Mouse (Mus musculus) forebrain, embryonic 15.5 days (tissue): Measurements from ENCODE around the gene Abcg2. TPM values are rescaled to one million over a fixed set of nuclear protein-coding genes. Genes with fewer than 3 reads are reported as not detected.

Source experiments
- ATAC-seq: fragments of 200-750 bp; cut with Nextera tagmentation; replicated peaks from 2 replicates; pipeline ENCODE4 v1.8.0; 2017; ENCODE audit warnings: mild to moderate bottlenecking, moderate TSS enrichment, moderate library complexity
- H3K27ac ChIP-seq: fragments of 300-500 bp; sonication (generic); replicated peaks from 2 replicates; pipeline ENCODE4 v1.5.1; 2015; ENCODE audit warnings: mild to moderate bottlenecking, inconsistent platforms
- H3K27me3 ChIP-seq: fragments of 300-500 bp; sonication (generic); 2 replicates; pipeline ENCODE4 v1.6.1; 2015; ENCODE audit warnings: inconsistent platforms
- H3K36me3 ChIP-seq: fragments of 300-500 bp; sonication (generic); 2 replicates; pipeline ENCODE4 v1.6.1; 2015; ENCODE audit warnings: mild to moderate bottlenecking, inconsistent platforms
- H3K4me1 ChIP-seq: fragments of 300-500 bp; sonication (generic); 2 replicates; pipeline ENCODE4 v1.6.1; 2015; ENCODE audit warnings: inconsistent platforms
- H3K4me2 ChIP-seq: fragments of 300-500 bp; sonication (generic); replicated peaks from 2 replicates; pipeline ENCODE4 v1.6.1; 2015; ENCODE audit warnings: mild to moderate bottlenecking, inconsistent platforms
- H3K4me3 ChIP-seq: fragments of 300-500 bp; sonication (generic); 2 replicates; pipeline ENCODE4 v1.5.1; 2015; ENCODE audit warnings: mild to moderate bottlenecking, inconsistent platforms
- H3K9ac ChIP-seq: fragments of 300-500 bp; sonication (generic); replicated peaks from 2 replicates; pipeline ENCODE4 v1.6.1; 2015; ENCODE audit warnings: mild to moderate bottlenecking, inconsistent platforms
- H3K9me3 ChIP-seq: fragments of 300-500 bp; sonication (generic); 2 replicates; pipeline ENCODE4 v1.6.1; 2016; ENCODE audit warnings: inconsistent platforms
- WGBS: fragments of 180-500 bp; shearing (Covaris S2); methylation state at CpG from one replicate; pipeline ENCODE4 v1.1.7; 2015; ENCODE audit warnings: mixed read lengths; 5-methylcytosine and 5-hydroxymethylcytosine counted together
- polyA plus RNA-seq: library from polyadenylated mRNA; unstranded; fragments of >200 nt; fragmentation: Nextera tagmentation; extraction: Ambion mirVana; gene quantifications from 2 replicates; pipeline ENCODE4 v1.2.1, GENCODE M21; 2015

The Abcg2 gene
- polyA plus RNA-seq, 1 experiment from 2014 or later = 31.1 TPM

DNA sequence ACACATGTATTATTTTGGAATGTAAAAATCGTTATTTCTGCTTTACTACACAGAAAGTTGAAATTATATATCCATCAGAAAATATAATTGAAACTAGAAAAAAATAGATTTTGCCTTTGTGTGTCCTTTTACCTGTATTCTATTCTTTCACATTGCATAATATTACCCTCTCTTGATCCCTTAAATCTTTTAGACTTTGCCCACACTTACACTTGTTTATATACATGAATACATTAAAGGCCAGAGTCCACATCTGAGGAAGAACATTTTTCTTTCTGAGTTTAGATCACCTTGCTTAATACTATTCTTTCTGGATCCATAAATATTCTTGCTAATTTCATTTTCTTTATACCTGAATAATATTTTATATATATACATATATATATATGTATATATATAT, 110.4 kb downstream of the Abcg2 start:
- ATAC-seq = no peak
- 87% methylated on average over 1 of the region's 1 CpGs for WGBS

DNA sequence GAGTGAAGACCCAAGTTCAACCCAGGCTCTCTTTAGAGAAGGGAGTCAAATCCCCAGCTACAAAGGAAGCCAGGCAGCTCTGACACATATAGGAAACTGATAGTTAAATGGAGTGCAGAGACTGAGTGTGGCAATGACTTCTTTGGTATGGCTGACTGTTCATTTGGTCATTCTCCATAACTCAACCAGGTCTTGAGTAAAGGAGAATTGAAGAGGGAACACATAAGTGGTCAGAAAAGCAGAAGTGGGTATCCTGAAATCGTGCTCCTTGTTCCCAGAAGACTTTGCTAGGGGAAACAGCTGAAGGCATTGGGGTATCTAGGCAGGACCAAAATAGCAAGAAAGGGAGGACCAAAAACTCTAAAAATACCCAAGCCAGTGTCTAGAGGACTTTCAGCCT, 126.0 kb downstream of the Abcg2 start:
- WGBS = 69% methylated on average over 1 of the region's 1 CpGs
- H3K9me3 ChIP-seq = no peaks in the 10 kb centered on the region
- no peaks in the 10 kb centered on the region for H3K4me1 ChIP-seq
- ATAC-seq = no peak
- no peaks in the 10 kb centered on the region for H3K36me3 ChIP-seq
- H3K9ac ChIP-seq = no peak overlapping the region
- H3K27ac ChIP-seq = no peak overlapping the region
- no peak overlapping the region for H3K4me3 ChIP-seq
- H3K4me2 ChIP-seq = no peak overlapping the region
- H3K27me3 ChIP-seq = no peaks in the 10 kb centered on the region

More for the DNA sequence above, 110.4 kb downstream of the Abcg2 start:
- H3K9me3 ChIP-seq = no peaks in the 10 kb centered on the region
- H3K27ac ChIP-seq = no peak overlapping the region
- no peak overlapping the region for H3K9ac ChIP-seq
- H3K4me3 ChIP-seq = no peak overlapping the region
- H3K27me3 ChIP-seq = no peaks in the 10 kb centered on the region
- H3K4me2 ChIP-seq = no peak overlapping the region
- H3K36me3 ChIP-seq = no peaks in the 10 kb centered on the region
- H3K4me1 ChIP-seq = no peaks in the 10 kb centered on the region

DNA sequence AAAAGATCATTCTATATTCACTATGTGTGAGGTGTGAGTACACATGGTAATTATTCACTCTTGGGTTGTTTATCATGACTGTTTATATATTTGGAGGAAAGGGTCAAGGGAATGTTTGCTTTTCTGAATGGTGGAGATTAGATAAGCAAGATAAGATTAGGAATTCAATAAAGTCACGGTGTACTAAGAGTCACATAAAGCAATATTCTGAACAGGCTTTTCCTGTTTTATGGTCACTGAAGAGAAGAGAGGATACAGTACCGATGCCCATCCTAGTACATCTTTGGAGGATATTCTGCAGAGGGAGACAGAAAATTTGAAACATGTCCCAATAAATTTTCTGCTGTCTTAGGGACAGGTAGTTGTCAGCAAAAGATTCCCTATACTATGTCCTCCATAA, 127.6 kb downstream of the Abcg2 start:
- Histone ChIP-seq H3K27ac (no peak overlapping the region), H3K4me1 (no peaks in the 10 kb centered on the region), H3K9ac (no peak overlapping the region), H3K9me3 (no peaks in the 10 kb centered on the region), H3K36me3 (no peaks in the 10 kb centered on the region), H3K4me2 (no peak overlapping the region), H3K27me3 (no peaks in the 10 kb centered on the region), H3K4me3 (no peak overlapping the region)
- WGBS = 96% methylated on average over 2 of the region's 2 CpGs
- ATAC-seq = no peak

DNA sequence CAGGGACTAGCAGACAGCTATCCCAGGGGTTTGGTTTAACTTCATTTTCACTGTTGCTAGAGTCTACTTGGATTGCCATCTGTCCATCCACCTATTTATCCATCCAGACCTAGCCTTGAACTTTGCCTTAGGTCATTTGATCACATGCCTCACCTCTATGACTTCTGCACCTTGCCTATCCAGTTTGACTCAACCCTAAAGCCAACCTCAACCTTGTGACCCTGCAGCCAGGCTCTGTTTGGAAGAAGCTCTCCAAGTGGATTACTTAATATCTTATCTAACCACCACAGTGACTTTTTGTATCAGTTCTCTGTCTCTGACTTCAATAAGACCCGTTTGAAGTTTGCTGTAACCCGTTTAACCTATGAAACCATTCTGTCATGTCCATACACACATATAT, 149.5 kb downstream of the Abcg2 start:
- Histone ChIP-seq H3K4me3 (no peak overlapping the region), H3K4me1 (no peaks in the 10 kb centered on the region), H3K9me3 (no peaks in the 10 kb centered on the region), H3K27ac (no peak overlapping the region), H3K27me3 (no peaks in the 10 kb centered on the region), H3K9ac (no peak overlapping the region), H3K4me2 (no peak overlapping the region), H3K36me3 (no peaks in the 10 kb centered on the region)
- WGBS = 82% methylated on average over 2 of the region's 2 CpGs
- no peak for ATAC-seq

DNA sequence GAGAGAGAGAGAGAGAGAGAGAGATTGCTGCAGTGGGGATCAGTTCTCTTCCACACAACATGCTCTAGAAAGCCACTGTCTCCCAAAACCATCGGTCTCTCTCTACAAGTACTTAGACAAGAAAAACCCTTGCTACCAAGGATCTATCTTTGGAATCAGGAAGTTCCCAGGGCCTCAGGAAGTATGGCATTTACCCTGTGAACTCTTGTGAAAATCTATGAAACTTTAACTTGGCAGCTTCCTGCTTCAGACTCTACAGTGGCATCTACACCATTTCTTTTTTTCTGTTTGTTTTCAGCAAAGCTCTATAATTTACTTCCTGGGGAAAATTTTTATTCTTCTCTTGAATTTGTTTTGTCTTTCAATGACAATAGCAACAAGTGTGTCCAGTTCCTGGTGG, 150.8 kb downstream of the Abcg2 start:
- Histone ChIP-seq H3K27ac (no peak overlapping the region), H3K4me3 (no peak overlapping the region), H3K36me3 (no peaks in the 10 kb centered on the region), H3K27me3 (no peaks in the 10 kb centered on the region), H3K9ac (no peak overlapping the region), H3K4me2 (no peak overlapping the region), H3K9me3 (no peaks in the 10 kb centered on the region), H3K4me1 (no peaks in the 10 kb centered on the region)
- 100% methylated on average over 1 of the region's 1 CpGs for WGBS
- no peak for ATAC-seq

Other genes starting within 250 kb of the Abcg2 start
- not detected in 2 replicates for gene Vmn1r30, start 141.1 kb upstream of the Abcg2 start, polyA plus RNA-seq
- gene Vmn1r31, start 109.2 kb upstream of the Abcg2 start, polyA plus RNA-seq = not detected in 2 replicates
- 26.7 and 28.3 TPM in 2 replicates for gene Herc3, start 246.9 kb downstream of the Abcg2 start, polyA plus RNA-seq